Comparison of ENCODE assay signal across 8 mouse cellular contexts in genomic region chr9:71484871-71485474, GRCm38 (mm10). TPM values are rescaled to one million over a fixed set of nuclear protein-coding genes. Genes with fewer than 3 reads are reported as not detected.
DNase-seq lines count a peak whose midpoint lies in the region; ATAC-seq lines count a peak whose summit lies in the region.

No protein-coding gene starts in this region.

- no peaks in the 10 kb centered on the region for H3K27me3 ChIP-seq in neural tube, embryonic 11.5 days (ENCODE audit: control insufficient read depth, insufficient read depth, low read length)
- peaks cover 13% of the 10 kb centered on the region; the same call in 1 of the 2 replicates for H3K27me3 ChIP-seq in forebrain, embryonic 10.5 days (ENCODE audit: poor library complexity, severe bottlenecking)
- H3K27me3 ChIP-seq in limb, embryonic 11.5 days (ENCODE audit: control insufficient read depth, insufficient read depth, low read length) = no peaks in the 10 kb centered on the region
- no peaks in the 10 kb centered on the region for H3K27me3 ChIP-seq in stomach, embryonic 14.5 days (ENCODE audit: control insufficient read depth, insufficient read depth, low read length)

- WGBS in neural tube, embryonic 11.5 days = 2% methylated on average over 14 of the region's 14 CpGs
- WGBS in forebrain, embryonic 10.5 days = 3% methylated on average over 14 of the region's 14 CpGs
- WGBS in limb, embryonic 11.5 days = 2% methylated on average over 14 of the region's 14 CpGs
- WGBS in stomach, embryonic 14.5 days = 1% methylated on average over 14 of the region's 14 CpGs

- no peaks in the 10 kb centered on the region for H3K9me3 ChIP-seq in neural tube, embryonic 11.5 days (ENCODE audit: control insufficient read depth, low read length)
- no peaks in the 10 kb centered on the region for H3K9me3 ChIP-seq in forebrain, embryonic 10.5 days
- no peaks in the 10 kb centered on the region for H3K9me3 ChIP-seq in limb, embryonic 11.5 days (ENCODE audit: control insufficient read depth, low read length)
- H3K9me3 ChIP-seq in stomach, embryonic 14.5 days (ENCODE audit: control insufficient read depth, low read depth, low read length) = no peaks in the 10 kb centered on the region

- H3K4me1 ChIP-seq in neural tube, embryonic 11.5 days (ENCODE audit: control insufficient read depth, insufficient read depth, low read length) = no peaks in the 10 kb centered on the region
- H3K4me1 ChIP-seq in forebrain, embryonic 10.5 days = peaks cover 25% of the 10 kb centered on the region
- no peaks in the 10 kb centered on the region for H3K4me1 ChIP-seq in limb, embryonic 11.5 days (ENCODE audit: control insufficient read depth, insufficient read depth, low read length)
- H3K4me1 ChIP-seq in stomach, embryonic 14.5 days (ENCODE audit: control insufficient read depth, insufficient read depth, low read length) = 0 out of 2 replicates have a peak, but pooled peaks cover under 1% of the 10 kb centered on the region

- ATAC-seq in neural tube, embryonic 11.5 days (ENCODE audit: insufficient read depth, low FRiP score, low TSS enrichment) = no peak
- no peak for ATAC-seq in limb, embryonic 11.5 days (ENCODE audit: insufficient number of reproducible peaks, low FRiP score, low TSS enrichment, low read depth)
- ATAC-seq in stomach, embryonic 14.5 days (ENCODE audit: insufficient number of reproducible peaks, insufficient read depth, low FRiP score, low read depth) = no peak
- no peak for ATAC-seq in granulocyte monocyte progenitor cell, adult 5-6 weeks (replicated peaks; ENCODE audit: poor library complexity, severe bottlenecking)

- H3K9ac ChIP-seq in neural tube, embryonic 11.5 days (ENCODE audit: low read length) = peak overlapping the region; percentile 99
- H3K9ac ChIP-seq in limb, embryonic 11.5 days (ENCODE audit: low read length) = peak overlapping the region; percentile 100
- peak overlapping the region; percentile 100 for H3K9ac ChIP-seq in stomach, embryonic 14.5 days (replicated peaks; ENCODE audit: low read depth, low read length)

- H3K36me3 ChIP-seq in neural tube, embryonic 11.5 days (ENCODE audit: control insufficient read depth, insufficient read depth, low read length) = peaks cover 26% of the 10 kb centered on the region
- H3K36me3 ChIP-seq in forebrain, embryonic 10.5 days (replicated peaks) = peaks cover 41% of the 10 kb centered on the region
- peaks cover 28% of the 10 kb centered on the region; the same call in 1 of the 2 replicates for H3K36me3 ChIP-seq in limb, embryonic 11.5 days (ENCODE audit: control insufficient read depth, insufficient read depth, low read length)
- peaks cover 35% of the 10 kb centered on the region for H3K36me3 ChIP-seq in stomach, embryonic 14.5 days (ENCODE audit: control insufficient read depth, insufficient read depth, low read length)

- H3K4me3 ChIP-seq in neural tube, embryonic 11.5 days (ENCODE audit: low read depth, low read length) = peak overlapping the region; percentile 81
- peak overlapping the region; percentile 98 for H3K4me3 ChIP-seq in forebrain, embryonic 10.5 days
- peak overlapping the region; percentile 97 for H3K4me3 ChIP-seq in limb, embryonic 11.5 days (ENCODE audit: low read depth, low read length)
- H3K4me3 ChIP-seq in stomach, embryonic 14.5 days (ENCODE audit: low read depth, low read length) = peak overlapping the region; percentile 99

- H3K27ac ChIP-seq in neural tube, embryonic 11.5 days (ENCODE audit: low read depth, low read length) = peak overlapping the region; percentile 14
- peak overlapping the region; percentile 100 for H3K27ac ChIP-seq in forebrain, embryonic 10.5 days
- H3K27ac ChIP-seq in limb, embryonic 11.5 days (replicated peaks; ENCODE audit: low read depth, low read length) = peak overlapping the region; percentile 89
- peak overlapping the region; percentile 95 for H3K27ac ChIP-seq in stomach, embryonic 14.5 days (ENCODE audit: low read length)

- peak overlapping the region; percentile 52 for H3K4me2 ChIP-seq in neural tube, embryonic 11.5 days (ENCODE audit: low read depth)
- H3K4me2 ChIP-seq in limb, embryonic 11.5 days (ENCODE audit: low read depth, severe bottlenecking) = peak overlapping the region; percentile 66
- H3K4me2 ChIP-seq in stomach, embryonic 14.5 days (replicated peaks; ENCODE audit: low read depth, low read length) = peak overlapping the region; percentile 84

- peak; percentile 70 for DNase-seq in neural tube, embryonic 11.5 days (ENCODE audit: low spot score)
- no peak for DNase-seq in neural tube, embryonic 10.5 days (ENCODE audit: extremely low spot score, low spot score)
- DNase-seq in forebrain, embryonic 10.5 days (ENCODE audit: extremely low spot score, low spot score) = no peak
- no peak for DNase-seq in limb, embryonic 11.5 days (ENCODE audit: low spot score)
- no peak for DNase-seq in cerebellum, postnatal 10 days
- no peak for DNase-seq in frontal cortex, postnatal 14 days (ENCODE audit: low spot score in 2 of 2)

RNA-seq across cellular contexts. Expression of gene Polr2m, which starts 0.8 kb away (rescaled TPM):
- polyA plus RNA-seq in neural tube, embryonic 11.5 days (2014; fragmentation: Nextera tagmentation; extraction: Ambion mirVana) = 422 and 444 TPM in 2 replicates
- 570 and 573 TPM in 2 replicates for polyA plus RNA-seq in forebrain, embryonic 10.5 days (2016; fragmentation: Nextera tagmentation; extraction: Ambion mirVana)
- 525 and 533 TPM in 2 replicates for polyA plus RNA-seq in limb, embryonic 11.5 days (2014; fragmentation: Nextera tagmentation; extraction: Ambion mirVana)
- polyA plus RNA-seq in stomach, embryonic 14.5 days (2014; fragmentation: Nextera tagmentation; extraction: Ambion mirVana) = 316 and 328 TPM in 2 replicates
- total RNA-seq in granulocyte monocyte progenitor cell, adult 5-6 weeks (2014; fragmentation: Nextera tagmentation) = 98.5 and 112 TPM in 2 replicates
- 119 and 133 TPM in 2 replicates for total RNA-seq in granulocyte monocyte progenitor cell, adult 5-6 weeks (2017)

Comparison
In these comparisons a context has a peak if more than half of its experiments do, and no peak if none do; other contexts are left out.
1. H3K27ac ChIP-seq: peak in every context shown above with its lines; median percentile 100 in forebrain, embryonic 10.5 days; 95 in stomach, embryonic 14.5 days; 89 in limb, embryonic 11.5 days; 14 in neural tube, embryonic 11.5 days.